Mouse (Mus musculus) limb, embryonic 10.5 days (tissue): ENCODE data around the gene Nradd. TPM values are rescaled to one million over a fixed set of nuclear protein-coding genes. Genes with fewer than 3 reads are reported as not detected.

Source experiments
- DNase-seq: peaks from one replicate; pipeline ENCODE4 v3.0.0-alpha.2; 2017; ENCODE audit warnings: low spot score
- H3K27ac ChIP-seq: fragments of 300-500 bp; sonication (generic); 2 replicates; pipeline ENCODE4 v1.5.1; 2016; ENCODE audit warnings: mild to moderate bottlenecking
- H3K27me3 ChIP-seq: fragments of 300-500 bp; sonication (generic); 2 replicates; pipeline ENCODE4 v1.6.1; 2016; ENCODE audit warnings: low read depth, mild to moderate bottlenecking; ENCODE audit not compliant: poor library complexity, severe bottlenecking
- H3K36me3 ChIP-seq: fragments of 300-500 bp; sonication (generic); 2 replicates; pipeline ENCODE4 v1.6.1; 2016; ENCODE audit warnings: mild to moderate bottlenecking, moderate library complexity
- H3K4me1 ChIP-seq: fragments of 300-500 bp; sonication (generic); 2 replicates; pipeline ENCODE4 v1.6.1; 2016
- H3K4me3 ChIP-seq: fragments of 300-500 bp; sonication (generic); 2 replicates; pipeline ENCODE4 v1.5.1; 2016; ENCODE audit warnings: mild to moderate bottlenecking, moderate library complexity
- H3K9me3 ChIP-seq: fragments of 300-500 bp; sonication (generic); replicated peaks from 2 replicates; pipeline ENCODE4 v1.6.1; 2016; ENCODE audit warnings: mild to moderate bottlenecking
- WGBS: fragments of 180-500 bp; shearing (Covaris S2); methylation state at CpG from one replicate; pipeline ENCODE4 v1.1.7; 2016; 5-methylcytosine and 5-hydroxymethylcytosine counted together
- polyA plus RNA-seq: library from polyadenylated mRNA; unstranded; fragments of >200 nt; fragmentation: Nextera tagmentation; extraction: Ambion mirVana; gene quantifications from 2 replicates; pipeline ENCODE4 v1.2.1, GENCODE M21; 2016

Nradd gene
- polyA plus RNA-seq, 1 experiment from 2014 or later = 60.6 TPM

- H3K9me3 ChIP-seq = no peaks in the 10 kb centered on the region
- DNase-seq = no peak
- peaks cover 15% of the 10 kb centered on the region for H3K27me3 ChIP-seq
- peaks cover 10% of the 10 kb centered on the region for H3K36me3 ChIP-seq
- H3K4me1 ChIP-seq = peaks cover 41% of the 10 kb centered on the region
- 85% methylated on average over 13 of the region's 13 CpGs for WGBS
- H3K4me3 ChIP-seq = peak overlapping the region; percentile 72
- H3K27ac ChIP-seq = peak overlapping the region; percentile 95; the same call in 1 of the 2 replicates
Observed at GRCm38 (mm10) chr9:110657474-110658078, 33.3 kb upstream of the Nradd start.

- under 1% methylated on average over 52 of the region's 52 CpGs for WGBS
- Histone ChIP-seq H3K27ac (peak within 1 kb of the TSS; percentile 95), H3K9me3 (no peaks in the 10 kb centered on the region), H3K4me3 (peak within 1 kb of the TSS; percentile 72), H3K4me1 (peaks cover 43% of the 10 kb centered on the region), H3K36me3 (peaks cover 10% of the 10 kb centered on the region), H3K27me3 (peaks cover 25% of the 10 kb centered on the region)
- peak; percentile 95 for DNase-seq
Observed at GRCm38 (mm10) chr9:110656249-110657221, 32.3 kb upstream of the Nradd start, which contains the start of gene Ccdc12. Gene Ccdc12, plus strand, starts transcription at chr9:110656503.

GRCm38 (mm10) chr9:110655651-110656007, 31.4 kb upstream of the Nradd start:
- peaks cover 34% of the 10 kb centered on the region for H3K27me3 ChIP-seq
- H3K9me3 ChIP-seq = no peaks in the 10 kb centered on the region
- peaks cover 43% of the 10 kb centered on the region for H3K4me1 ChIP-seq
- peak overlapping the region; percentile 72 for H3K4me3 ChIP-seq
- H3K36me3 ChIP-seq = peaks cover 10% of the 10 kb centered on the region
- no peak for DNase-seq
- peak overlapping the region; percentile 95 for H3K27ac ChIP-seq
- 78% methylated on average over 10 of the region's 10 CpGs for WGBS

GRCm38 (mm10) chr9:110654726-110655650, 30.7 kb upstream of the Nradd start:
- peaks cover 41% of the 10 kb centered on the region for H3K27me3 ChIP-seq
- H3K36me3 ChIP-seq = peaks cover 10% of the 10 kb centered on the region
- no peak for DNase-seq
- H3K4me3 ChIP-seq = peak overlapping the region; percentile 77
- no peaks in the 10 kb centered on the region for H3K9me3 ChIP-seq
- peaks cover 43% of the 10 kb centered on the region for H3K4me1 ChIP-seq
- no peak overlapping the region for H3K27ac ChIP-seq
- 81% methylated on average over 19 of the region's 19 CpGs for WGBS

GRCm38 (mm10) chr9:110653655-110654461, 29.6 kb upstream of the Nradd start, which contains the start of gene Nbeal2:
Gene Nbeal2, minus strand, starts transcription at chr9:110654161.
- Histone ChIP-seq H3K27me3 (peaks cover 49% of the 10 kb centered on the region), H3K9me3 (no peaks in the 10 kb centered on the region), H3K27ac (peak within 1 kb of the TSS; percentile 80), H3K36me3 (peaks cover 1% of the 10 kb centered on the region; the same call in 1 of the 2 replicates), H3K4me1 (peaks cover 43% of the 10 kb centered on the region), H3K4me3 (peak within 1 kb of the TSS; percentile 77)
- under 1% methylated on average over 75 of the region's 75 CpGs for WGBS
- peak; percentile 89 for DNase-seq

GRCm38 (mm10) chr9:110652963-110653654, 28.9 kb upstream of the Nradd start:
- Histone ChIP-seq H3K4me1 (peaks cover 43% of the 10 kb centered on the region), H3K9me3 (no peaks in the 10 kb centered on the region), H3K27ac (peak overlapping the region; percentile 80), H3K4me3 (peak overlapping the region; percentile 77), H3K36me3 (no peaks in the 10 kb centered on the region), H3K27me3 (peaks cover 49% of the 10 kb centered on the region)
- WGBS = 25% methylated on average over 14 of the region's 14 CpGs
- no peak for DNase-seq

GRCm38 (mm10) chr9:110651931-110652722, 27.9 kb upstream of the Nradd start:
- no peaks in the 10 kb centered on the region for H3K36me3 ChIP-seq
- 28% methylated on average over 13 of the region's 13 CpGs for WGBS
- no peaks in the 10 kb centered on the region for H3K9me3 ChIP-seq
- H3K4me3 ChIP-seq = no peak overlapping the region
- H3K27me3 ChIP-seq = peaks cover 49% of the 10 kb centered on the region
- H3K27ac ChIP-seq = no peak overlapping the region
- DNase-seq = no peak
- peaks cover 36% of the 10 kb centered on the region for H3K4me1 ChIP-seq

GRCm38 (mm10) chr9:110649775-110650174, 25.5 kb upstream of the Nradd start:
- H3K9me3 ChIP-seq = no peaks in the 10 kb centered on the region
- H3K4me1 ChIP-seq = peaks cover 29% of the 10 kb centered on the region
- H3K27ac ChIP-seq = no peak overlapping the region
- H3K36me3 ChIP-seq = no peaks in the 10 kb centered on the region
- H3K27me3 ChIP-seq = peaks cover 49% of the 10 kb centered on the region
- DNase-seq = no peak
- no peak overlapping the region for H3K4me3 ChIP-seq

GRCm38 (mm10) chr9:110645219-110645618, 21.0 kb upstream of the Nradd start:
- Histone ChIP-seq H3K27ac (no peak overlapping the region), H3K4me3 (no peak overlapping the region), H3K27me3 (peaks cover 14% of the 10 kb centered on the region; the same call in 1 of the 2 replicates), H3K36me3 (no peaks in the 10 kb centered on the region), H3K4me1 (peaks cover 22% of the 10 kb centered on the region), H3K9me3 (no peaks in the 10 kb centered on the region)
- no peak for DNase-seq
- 84% methylated on average over 9 of the region's 9 CpGs for WGBS

- Histone ChIP-seq H3K27me3 (peaks cover 7% of the 10 kb centered on the region; the same call in 1 of the 2 replicates), H3K27ac (no peak overlapping the region), H3K9me3 (no peaks in the 10 kb centered on the region), H3K4me1 (peaks cover 22% of the 10 kb centered on the region), H3K36me3 (no peaks in the 10 kb centered on the region), H3K4me3 (no peak overlapping the region)
- no peak for DNase-seq
- WGBS = 84% methylated on average over 10 of the region's 10 CpGs
Observed at GRCm38 (mm10) chr9:110644295-110644694, 20.0 kb upstream of the Nradd start.

- Histone ChIP-seq H3K4me1 (peaks cover 22% of the 10 kb centered on the region), H3K4me3 (no peak overlapping the region), H3K9me3 (no peaks in the 10 kb centered on the region), H3K27ac (no peak overlapping the region), H3K36me3 (no peaks in the 10 kb centered on the region), H3K27me3 (peaks cover 4% of the 10 kb centered on the region; the same call in 1 of the 2 replicates)
- WGBS = 70% methylated on average over 9 of the region's 9 CpGs
- DNase-seq = no peak
Observed at GRCm38 (mm10) chr9:110643787-110644186, 19.5 kb upstream of the Nradd start.
